Mouse (Mus musculus): ENCODE measurements around the gene Baiap2l1.

The Baiap2l1 gene

GRCm38 (mm10) chr5:144286591-144287266, 71.2 kb downstream of the Baiap2l1 start:
- no peak for DNase-seq (ENCODE audit: low spot score in 2 of 2)

GRCm38 (mm10) chr5:144284599-144284998, 73.3 kb downstream of the Baiap2l1 start:
- DNase-seq (ENCODE audit: low spot score in 2 of 2), result no peak

GRCm38 (mm10) chr5:144283551-144284031, 74.3 kb downstream of the Baiap2l1 start:
- no peak for DNase-seq (ENCODE audit: low spot score in 2 of 2)

GRCm38 (mm10) chr5:144282470-144283260, 75.2 kb downstream of the Baiap2l1 start:
- peak in 1 of 2 experiments; percentile 27 for DNase-seq (ENCODE audit: low spot score in 2 of 2)

- DNase-seq (ENCODE audit: low spot score in 2 of 2), result no peak
These were observed 78.0 kb downstream of the Baiap2l1 start for GRCm38 (mm10) chr5:144279926-144280325.

GRCm38 (mm10) chr5:144279081-144279541, 78.8 kb downstream of the Baiap2l1 start:
- no peak for DNase-seq (ENCODE audit: low spot score in 2 of 2)

- DNase-seq (ENCODE audit: low spot score in 2 of 2), result no peak
These were observed 79.4 kb downstream of the Baiap2l1 start for GRCm38 (mm10) chr5:144278374-144278960.

GRCm38 (mm10) chr5:144276898-144277630, 80.8 kb downstream of the Baiap2l1 start:
- DNase-seq (ENCODE audit: low spot score in 2 of 2), result no peak

GRCm38 (mm10) chr5:144274904-144275303, 83.0 kb downstream of the Baiap2l1 start:
- no peak for DNase-seq (ENCODE audit: low spot score in 2 of 2)

- no peak for DNase-seq (ENCODE audit: low spot score in 2 of 2)
These were observed 86.1 kb downstream of the Baiap2l1 start for GRCm38 (mm10) chr5:144271772-144272171.

- DNase-seq (ENCODE audit: low spot score in 2 of 2), result no peak
These were observed 86.8 kb downstream of the Baiap2l1 start for GRCm38 (mm10) chr5:144271118-144271517.

GRCm38 (mm10) chr5:144270420-144270819, 87.5 kb downstream of the Baiap2l1 start:
- DNase-seq (ENCODE audit: low spot score in 2 of 2), result no peak

GRCm38 (mm10) chr5:144269926-144270325, 88.0 kb downstream of the Baiap2l1 start:
- no peak for DNase-seq (ENCODE audit: low spot score in 2 of 2)

- DNase-seq (ENCODE audit: low spot score in 2 of 2), result peak; percentile 51 to 68
These were observed 90.2 kb downstream of the Baiap2l1 start for GRCm38 (mm10) chr5:144267535-144268241.

GRCm38 (mm10) chr5:144263496-144263895, 94.4 kb downstream of the Baiap2l1 start:
- DNase-seq (ENCODE audit: low spot score in 2 of 2), result no peak

- DNase-seq (ENCODE audit: low spot score in 2 of 2), result no peak
These were observed 94.8 kb downstream of the Baiap2l1 start for GRCm38 (mm10) chr5:144263082-144263481.

GRCm38 (mm10) chr5:144261829-144262228, 96.1 kb downstream of the Baiap2l1 start:
- DNase-seq (ENCODE audit: low spot score in 2 of 2), result no peak

GRCm38 (mm10) chr5:144261309-144261708, 96.6 kb downstream of the Baiap2l1 start:
- no peak for DNase-seq (ENCODE audit: low spot score in 2 of 2)

GRCm38 (mm10) chr5:144260464-144260863, 97.4 kb downstream of the Baiap2l1 start:
- DNase-seq (ENCODE audit: low spot score in 2 of 2), result no peak

GRCm38 (mm10) chr5:144259228-144259627, 98.7 kb downstream of the Baiap2l1 start:
- no peak for DNase-seq (ENCODE audit: low spot score in 2 of 2)

- DNase-seq (ENCODE audit: low spot score in 2 of 2), result no peak
These were observed 99.2 kb downstream of the Baiap2l1 start for GRCm38 (mm10) chr5:144258687-144259086.

All from right cerebral cortex, adult 2 months (tissue).